Mouse (Mus musculus) 416B (cell line): ENCODE results near the gene 4933430I17Rik.

Source experiments
- DNase-seq: peaks from one replicate; pipeline ENCODE4 v3.0.0; 2011; ENCODE audit warnings: low read depth

The 4933430I17Rik gene

GRCm38 (mm10) chr4:62503374-62503970 lies 21.7 kb upstream of the 4933430I17Rik start, which contains the start of gene Hdhd3:
Gene Hdhd3 (minus strand): TSS chr4:62503467.
- peak; percentile 22 for DNase-seq

GRCm38 (mm10) chr4:62505991-62506390 lies 19.2 kb upstream of the 4933430I17Rik start:
- no peak for DNase-seq

- peak; percentile 87 for DNase-seq
Observed at GRCm38 (mm10) chr4:62506798-62507197, 18.4 kb upstream of the 4933430I17Rik start.

GRCm38 (mm10) chr4:62508839-62509238 lies 16.3 kb upstream of the 4933430I17Rik start:
- DNase-seq = no peak

- no peak for DNase-seq
Observed at GRCm38 (mm10) chr4:62509946-62510345, 15.2 kb upstream of the 4933430I17Rik start.

GRCm38 (mm10) chr4:62513998-62514506 lies 11.1 kb upstream of the 4933430I17Rik start:
- DNase-seq = peak; percentile 25

GRCm38 (mm10) chr4:62514995-62515394 lies 10.2 kb upstream of the 4933430I17Rik start:
- DNase-seq = no peak

- peak; percentile 77 for DNase-seq
Observed at GRCm38 (mm10) chr4:62515490-62515889, 9.7 kb upstream of the 4933430I17Rik start.

GRCm38 (mm10) chr4:62516079-62516478 lies 9.1 kb upstream of the 4933430I17Rik start:
- no peak for DNase-seq

GRCm38 (mm10) chr4:62516579-62516978 lies 8.6 kb upstream of the 4933430I17Rik start:
- DNase-seq = no peak

GRCm38 (mm10) chr4:62517046-62517445 lies 8.1 kb upstream of the 4933430I17Rik start:
- no peak for DNase-seq

GRCm38 (mm10) chr4:62517538-62518415 lies 7.4 kb upstream of the 4933430I17Rik start:
- DNase-seq = peak; percentile 35

- peak; percentile 54 for DNase-seq
Observed at GRCm38 (mm10) chr4:62518416-62519121, 6.6 kb upstream of the 4933430I17Rik start.

GRCm38 (mm10) chr4:62519122-62519848 lies 5.9 kb upstream of the 4933430I17Rik start:
- no peak for DNase-seq

- peak; percentile 90 for DNase-seq
Observed at GRCm38 (mm10) chr4:62519849-62520233, 5.3 kb upstream of the 4933430I17Rik start, which contains the start of gene Alad. Gene Alad (minus strand): TSS chr4:62519918.

- peak; percentile 41 for DNase-seq
Observed at GRCm38 (mm10) chr4:62520892-62521400, 4.2 kb upstream of the 4933430I17Rik start.

- no peak for DNase-seq
Observed at GRCm38 (mm10) chr4:62525489-62525811, 281 bp downstream of the 4933430I17Rik start.

GRCm38 (mm10) chr4:62526256-62526655 lies 1.1 kb downstream of the 4933430I17Rik start:
- DNase-seq = no peak

GRCm38 (mm10) chr4:62527655-62528054 lies 2.5 kb downstream of the 4933430I17Rik start:
- DNase-seq = no peak

- no peak for DNase-seq
Observed at GRCm38 (mm10) chr4:62533729-62534128, 8.6 kb downstream of the 4933430I17Rik start.

- no peak for DNase-seq
Observed at GRCm38 (mm10) chr4:62541802-62542201, 16.6 kb downstream of the 4933430I17Rik start.
